Mouse (Mus musculus) lung, embryonic 14.5 days (tissue): ENCODE data around the gene Zfp566. TPM values are rescaled to one million over a fixed set of nuclear protein-coding genes. Genes with fewer than 3 reads are reported as not detected.
A peak's percentile ranks its signal among the peaks of the same experiment; 100 is the strongest.
"Not testable (repeated sequence)": the region's sequence is repeated elsewhere in the genome, so short reads cannot be mapped to it uniquely, and the experiment has no call there.

ENCODE experiments used
- ATAC-seq: fragments of 200-750 bp; cut with Nextera tagmentation; 2 replicates; pipeline ENCODE4 v1.8.0; 2017; ENCODE audit warnings: mild to moderate bottlenecking, moderate TSS enrichment, moderate library complexity; ENCODE audit not compliant: insufficient read depth
- DNase-seq: peaks from one replicate; pipeline ENCODE4 v3.0.0-alpha.2; 2015
- H3K27ac ChIP-seq: fragments of 300-500 bp; sonication (generic); 2 replicates; pipeline ENCODE4 v1.5.1; 2014; ENCODE audit warnings: low read depth, mild to moderate bottlenecking, moderate library complexity
- H3K27me3 ChIP-seq: fragments of 300-500 bp; sonication (generic); 2 replicates; pipeline ENCODE4 v1.6.1; 2014; ENCODE audit warnings: low read length, control low read depth; ENCODE audit not compliant: insufficient read depth
- H3K36me3 ChIP-seq: fragments of 300-500 bp; sonication (generic); 2 replicates; pipeline ENCODE4 v1.6.1; 2014; ENCODE audit warnings: control low read depth; ENCODE audit not compliant: insufficient read depth
- H3K4me1 ChIP-seq: fragments of 300-500 bp; sonication (generic); 2 replicates; pipeline ENCODE4 v1.6.1; 2014; ENCODE audit warnings: antibody characterized with exemption, control low read depth; ENCODE audit not compliant: insufficient read depth
- H3K4me2 ChIP-seq: fragments of 300-500 bp; sonication (generic); 2 replicates; pipeline ENCODE4 v1.6.1; 2014; ENCODE audit warnings: mild to moderate bottlenecking
- H3K4me3 ChIP-seq: fragments of 300-500 bp; sonication (generic); 2 replicates; pipeline ENCODE4 v1.5.1; 2014; ENCODE audit warnings: low read depth, low read length
- H3K9ac ChIP-seq: fragments of 300-500 bp; sonication (generic); 2 replicates; pipeline ENCODE4 v1.6.1; 2014
- H3K9me3 ChIP-seq: fragments of 300-500 bp; sonication (generic); 2 replicates; pipeline ENCODE4 v1.6.1; 2016; ENCODE audit warnings: low read depth, low read length, control low read depth
- CTCF ChIP-seq: IDR thresholded peaks from 2 replicates; pipeline ENCODE4 v1.5.1; 2016; ENCODE audit warnings: antibody characterized with exemption, low read depth
- WGBS: fragments of 180-500 bp; shearing (Covaris S2); extraction: QIAGEN DNeasy Blood & Tissue Kit; methylation state at CpG from one replicate; pipeline ENCODE4 v1.1.7; 2014; 5-methylcytosine and 5-hydroxymethylcytosine counted together
- polyA plus RNA-seq: library from polyadenylated mRNA; unstranded; fragments of >200 nt; fragmentation: Nextera tagmentation; extraction: Ambion mirVana; gene quantifications from 2 replicates; pipeline ENCODE4 v1.2.1, GENCODE M21; 2014

Zfp566 gene
- polyA plus RNA-seq, result 10.3 and 10.9 TPM in 2 replicates

GRCm38 (mm10) chr7:30090092-30090969 is at the start of gene Zfp566, which contains the start of gene Gm26920:
Gene Zfp566 (minus strand): TSS chr7:30090527.
Gene Gm26920 (minus strand): TSS chr7:30090410.
- peak within 1 kb of the TSS; percentile 78 for H3K27ac ChIP-seq
- DNase-seq, result peak; percentile 100
- H3K36me3 ChIP-seq, result peaks cover 16% of the 10 kb centered on the region
- peak within 1 kb of the TSS; percentile 69 for H3K9ac ChIP-seq
- 0 out of 2 replicates have a peak, but pooled peaks cover 4% of the 10 kb centered on the region for H3K4me1 ChIP-seq
- H3K4me3 ChIP-seq, result peak within 1 kb of the TSS; percentile 62
- peak within 1 kb of the TSS; percentile 76 for H3K4me2 ChIP-seq
- no peaks in the 10 kb centered on the region for H3K9me3 ChIP-seq
- no peaks in the 10 kb centered on the region for H3K27me3 ChIP-seq
- WGBS, result under 1% methylated on average over 40 of the region's 40 CpGs
- ATAC-seq, result peak; percentile 90
- no peak for TF ChIP-seq CTCF

GRCm38 (mm10) chr7:30136826-30137225 is 46.5 kb upstream of the Zfp566 start:
- H3K27ac ChIP-seq, result no peak overlapping the region
- no peak for DNase-seq
- no peak for ATAC-seq
- H3K4me3 ChIP-seq, result no peak overlapping the region
- no peak for TF ChIP-seq CTCF
- WGBS, result 86% methylated on average over 10 of the region's 10 CpGs
- H3K4me2 ChIP-seq, result no peak overlapping the region
- H3K36me3 ChIP-seq, result peaks cover 48% of the 10 kb centered on the region
- no peaks in the 10 kb centered on the region for H3K27me3 ChIP-seq
- peaks cover 4% of the 10 kb centered on the region; the same call in 1 of the 2 replicates for H3K9me3 ChIP-seq
- no peaks in the 10 kb centered on the region for H3K4me1 ChIP-seq
- H3K9ac ChIP-seq, result no peak overlapping the region

GRCm38 (mm10) chr7:30132396-30132795 is 42.1 kb upstream of the Zfp566 start:
- H3K27me3 ChIP-seq, result no peaks in the 10 kb centered on the region
- 88% methylated on average over 4 of the region's 4 CpGs for WGBS
- no peak overlapping the region for H3K4me3 ChIP-seq
- no peak overlapping the region for H3K27ac ChIP-seq
- ATAC-seq (no peak), DNase-seq (no peak)
- H3K9me3 ChIP-seq, result peaks cover 4% of the 10 kb centered on the region; the same call in 1 of the 2 replicates
- no peak overlapping the region for H3K4me2 ChIP-seq
- TF ChIP-seq CTCF, result no peak
- H3K4me1 ChIP-seq, result no peaks in the 10 kb centered on the region
- peaks cover 83% of the 10 kb centered on the region for H3K36me3 ChIP-seq
- no peak overlapping the region for H3K9ac ChIP-seq

GRCm38 (mm10) chr7:30129900-30130299 is 39.6 kb upstream of the Zfp566 start:
- no peak overlapping the region for H3K4me2 ChIP-seq
- H3K27ac ChIP-seq, result no peak overlapping the region
- no peak for ATAC-seq
- no peak overlapping the region for H3K9ac ChIP-seq
- H3K9me3 ChIP-seq, result peaks cover 4% of the 10 kb centered on the region; the same call in 1 of the 2 replicates
- DNase-seq, result no peak
- no peak overlapping the region for H3K4me3 ChIP-seq
- no peaks in the 10 kb centered on the region for H3K27me3 ChIP-seq
- WGBS, result 95% methylated on average over 8 of the region's 8 CpGs
- H3K36me3 ChIP-seq, result peaks cover 86% of the 10 kb centered on the region
- H3K4me1 ChIP-seq, result no peaks in the 10 kb centered on the region
- TF ChIP-seq CTCF, result no peak

- peak overlapping the region; percentile 90 for H3K4me2 ChIP-seq
- TF ChIP-seq CTCF, result no peak
- no peaks in the 10 kb centered on the region for H3K27me3 ChIP-seq
- no peak; the same call in 1 of the 2 replicates for ATAC-seq
- DNase-seq, result peak; percentile 65
- H3K9ac ChIP-seq, result peak overlapping the region; percentile 77
- H3K9me3 ChIP-seq, result no peaks in the 10 kb centered on the region
- peak overlapping the region; percentile 71 for H3K4me3 ChIP-seq
- WGBS, result 3% methylated on average over 15 of the region's 15 CpGs
- peak overlapping the region; percentile 90; the same call in 1 of the 2 replicates for H3K27ac ChIP-seq
- no peaks in the 10 kb centered on the region for H3K4me1 ChIP-seq
- peaks cover 15% of the 10 kb centered on the region for H3K36me3 ChIP-seq
Measured at GRCm38 (mm10) chr7:30122188-30122530, 31.8 kb upstream of the Zfp566 start.

GRCm38 (mm10) chr7:30121308-30122187 is 31.2 kb upstream of the Zfp566 start, which contains the start of gene Zfp382:
Gene Zfp382 (plus strand): TSS chr7:30121942.
- Histone ChIP-seq H3K4me1 (no peaks in the 10 kb centered on the region), H3K9ac (peak within 1 kb of the TSS; percentile 77), H3K9me3 (no peaks in the 10 kb centered on the region), H3K36me3 (peaks cover 9% of the 10 kb centered on the region; the same call in 1 of the 2 replicates), H3K27me3 (no peaks in the 10 kb centered on the region), H3K4me2 (peak within 1 kb of the TSS; percentile 90), H3K27ac (peak within 1 kb of the TSS; percentile 90), H3K4me3 (peak within 1 kb of the TSS; percentile 71)
- under 1% methylated on average over 61 of the region's 61 CpGs for WGBS
- DNase-seq, result peak; percentile 97
- ATAC-seq, result peak; percentile 98
- TF ChIP-seq CTCF, result no peak

GRCm38 (mm10) chr7:30117935-30118334 is 27.6 kb upstream of the Zfp566 start:
- H3K4me1 ChIP-seq, DNase-seq, H3K27me3 ChIP-seq, H3K4me2 ChIP-seq, ATAC-seq, H3K9ac ChIP-seq, H3K36me3 ChIP-seq, H3K27ac ChIP-seq, H3K4me3 ChIP-seq, H3K9me3 ChIP-seq: not testable (repeated sequence)
- whole genome bisulfite sequencing, result 92% methylated on average over 12 of the region's 12 CpGs
